Mouse (Mus musculus) lung, embryonic 16.5 days (tissue): ENCODE results near the gene Fastkd5. TPM values are rescaled to one million over a fixed set of nuclear protein-coding genes. Genes with fewer than 3 reads are reported as not detected.
"Not testable (repeated sequence)": the region's sequence is repeated elsewhere in the genome, so short reads cannot be mapped to it uniquely, and the experiment has no call there.

ENCODE experiments used
- ATAC-seq: fragments of 200-750 bp; cut with Nextera tagmentation; 2 replicates; pipeline ENCODE4 v1.8.0; 2017; ENCODE audit warnings: low read depth, mild to moderate bottlenecking, moderate library complexity
- H3K27ac ChIP-seq: fragments of 300-500 bp; sonication (generic); 2 replicates; pipeline ENCODE4 v1.5.1; 2014; ENCODE audit warnings: mild to moderate bottlenecking, control low read depth, low read length
- H3K27me3 ChIP-seq: fragments of 300-500 bp; sonication (generic); 2 replicates; pipeline ENCODE4 v1.6.1; 2014; ENCODE audit warnings: low read depth, low read length, mixed read lengths; ENCODE audit not compliant: control insufficient read depth, insufficient read depth
- H3K36me3 ChIP-seq: fragments of 300-500 bp; sonication (generic); 2 replicates; pipeline ENCODE4 v1.6.1; 2014; ENCODE audit warnings: low read length; ENCODE audit not compliant: control insufficient read depth, insufficient read depth
- H3K4me1 ChIP-seq: fragments of 300-500 bp; sonication (generic); replicated peaks from 2 replicates; pipeline ENCODE4 v1.6.1; 2014; ENCODE audit warnings: low read length, mixed read lengths; ENCODE audit not compliant: control insufficient read depth, insufficient read depth
- H3K4me2 ChIP-seq: fragments of 300-500 bp; sonication (generic); 2 replicates; pipeline ENCODE4 v1.6.1; 2014; ENCODE audit warnings: low read depth, low read length, control low read depth
- H3K4me3 ChIP-seq: fragments of 300-500 bp; sonication (generic); 2 replicates; pipeline ENCODE4 v1.5.1; 2014; ENCODE audit warnings: mild to moderate bottlenecking, low read length, control low read depth
- H3K9ac ChIP-seq: fragments of 300-500 bp; sonication (generic); 2 replicates; pipeline ENCODE4 v1.6.1; 2014; ENCODE audit warnings: low read length, control low read depth
- H3K9me3 ChIP-seq: fragments of 300-500 bp; sonication (generic); 2 replicates; pipeline ENCODE4 v1.6.1; 2016; ENCODE audit warnings: low read length; ENCODE audit not compliant: control insufficient read depth
- WGBS: fragments of 180-500 bp; shearing (Covaris S2); extraction: QIAGEN DNeasy Blood & Tissue Kit; methylation state at CpG from one replicate; pipeline ENCODE4 v1.1.7; 2014; 5-methylcytosine and 5-hydroxymethylcytosine counted together
- polyA plus RNA-seq: library from polyadenylated mRNA; unstranded; fragments of >200 nt; fragmentation: Nextera tagmentation; extraction: Ambion mirVana; gene quantifications from 2 replicates; pipeline ENCODE4 v1.2.1, GENCODE M21; 2015

Gene Fastkd5
- polyA plus RNA-seq, 1 experiment from 2014 or later = 16.6 TPM

GRCm38 (mm10) chr2:130655660-130656339, 26.0 kb upstream of the Fastkd5 start:
- peaks cover 32% of the 10 kb centered on the region for H3K36me3 ChIP-seq
- no peaks in the 10 kb centered on the region for H3K27me3 ChIP-seq
- 85% methylated on average over 6 of the region's 6 CpGs for WGBS
- no peak overlapping the region for H3K27ac ChIP-seq
- no peak overlapping the region for H3K9ac ChIP-seq
- no peaks in the 10 kb centered on the region for H3K4me1 ChIP-seq
- no peaks in the 10 kb centered on the region for H3K9me3 ChIP-seq
- ATAC-seq = no peak
- H3K4me3 ChIP-seq = no peak overlapping the region
- H3K4me2 ChIP-seq = no peak overlapping the region

- Histone ChIP-seq H3K9ac (no peak overlapping the region), H3K9me3 (no peaks in the 10 kb centered on the region), H3K4me1 (no peaks in the 10 kb centered on the region), H3K27ac (no peak overlapping the region), H3K4me2 (no peak overlapping the region), H3K36me3 (peaks cover 25% of the 10 kb centered on the region), H3K4me3 (no peak overlapping the region), H3K27me3 (no peaks in the 10 kb centered on the region)
- no peak for ATAC-seq
- 73% methylated on average over 1 of the region's 1 CpGs for WGBS
Measured at GRCm38 (mm10) chr2:130653760-130654159, 23.9 kb upstream of the Fastkd5 start.

DNA sequence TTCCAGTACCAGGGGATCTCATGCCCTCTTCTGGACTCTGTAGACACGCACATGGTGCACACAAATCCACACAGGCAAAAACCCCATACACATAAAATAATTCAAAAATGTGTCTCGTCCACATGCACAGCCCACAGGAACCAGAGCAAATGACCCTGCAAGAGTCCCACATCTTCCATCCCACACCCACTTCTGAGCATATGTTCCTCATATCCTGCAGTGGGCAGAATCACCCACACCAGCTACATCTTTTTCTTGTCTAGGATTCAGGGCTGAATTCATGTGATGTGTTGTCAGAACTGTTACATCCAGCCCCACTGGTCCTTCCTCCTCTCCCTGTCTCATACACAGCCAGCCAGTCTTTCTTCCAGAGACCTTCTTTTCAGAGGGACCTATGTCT, 23.5 kb upstream of the Fastkd5 start:
- Histone ChIP-seq H3K27ac (no peak overlapping the region), H3K4me1 (no peaks in the 10 kb centered on the region), H3K27me3 (no peaks in the 10 kb centered on the region), H3K9me3 (no peaks in the 10 kb centered on the region), H3K4me2 (no peak overlapping the region), H3K4me3 (no peak overlapping the region), H3K36me3 (peaks cover 23% of the 10 kb centered on the region), H3K9ac (no peak overlapping the region)
- 85% methylated on average over 2 of the region's 2 CpGs for WGBS
- ATAC-seq = no peak

GRCm38 (mm10) chr2:130649028-130649427, 19.2 kb upstream of the Fastkd5 start:
- not testable (repeated sequence) for H3K4me3 ChIP-seq, H3K36me3 ChIP-seq, H3K9me3 ChIP-seq, H3K4me2 ChIP-seq, H3K4me1 ChIP-seq, H3K27me3 ChIP-seq, H3K9ac ChIP-seq, ATAC-seq, H3K27ac ChIP-seq
- WGBS = 73% methylated on average over 6 of the region's 6 CpGs

DNA sequence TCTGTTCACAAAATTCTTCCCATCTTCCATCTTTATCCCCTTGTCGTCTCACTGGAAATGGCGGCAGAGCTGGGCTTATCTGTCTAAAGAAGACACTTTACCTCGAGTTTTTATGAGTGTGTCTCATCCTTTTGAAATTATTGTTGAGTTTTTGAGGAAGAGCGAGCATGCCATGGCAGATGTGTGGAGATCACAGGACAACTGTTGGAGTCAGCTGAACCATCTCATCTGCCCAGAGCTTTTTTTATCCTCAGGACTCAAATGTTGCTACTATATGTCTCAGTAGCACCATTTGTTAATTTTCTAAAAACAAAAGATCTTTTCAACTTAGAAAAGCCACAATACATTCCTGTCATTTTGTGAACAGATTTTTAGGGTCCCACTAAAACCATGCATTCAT, 15.4 kb upstream of the Fastkd5 start:
- Histone ChIP-seq H3K4me1 (peaks cover 2% of the 10 kb centered on the region; the same call in 1 of the 2 replicates), H3K4me3 (no peak overlapping the region), H3K36me3 (no peaks in the 10 kb centered on the region), H3K27me3 (no peaks in the 10 kb centered on the region), H3K9ac (no peak overlapping the region), H3K27ac (no peak overlapping the region), H3K4me2 (no peak overlapping the region), H3K9me3 (no peaks in the 10 kb centered on the region)
- no peak for ATAC-seq
- WGBS = 73% methylated on average over 4 of the region's 4 CpGs

- Histone ChIP-seq H3K4me3 (peak within 1 kb of the TSS; percentile 68), H3K9ac (peak within 1 kb of the TSS; percentile 76), H3K4me1 (peaks cover 2% of the 10 kb centered on the region; the same call in 1 of the 2 replicates), H3K36me3 (no peaks in the 10 kb centered on the region), H3K4me2 (peak within 1 kb of the TSS; percentile 96), H3K27ac (no peak within 1 kb of the TSS), H3K27me3 (no peaks in the 10 kb centered on the region; the same call in 1 of the 2 replicates), H3K9me3 (no peaks in the 10 kb centered on the region)
- peak; percentile 99 for ATAC-seq
- WGBS = 4% methylated on average over 23 of the region's 40 CpGs
Measured at GRCm38 (mm10) chr2:130642684-130643369, 13.0 kb upstream of the Fastkd5 start, which contains the start of gene Lzts3. TSS of gene Lzts3 (minus strand) at chr2:130642803.

GRCm38 (mm10) chr2:130642197-130642660, 12.4 kb upstream of the Fastkd5 start:
- Histone ChIP-seq H3K27me3 (peaks cover 1% of the 10 kb centered on the region; the same call in 1 of the 2 replicates), H3K4me2 (peak overlapping the region; percentile 96), H3K27ac (no peak overlapping the region), H3K9ac (peak overlapping the region; percentile 76), H3K4me1 (peaks cover 2% of the 10 kb centered on the region; the same call in 1 of the 2 replicates), H3K4me3 (peak overlapping the region; percentile 68), H3K36me3 (no peaks in the 10 kb centered on the region), H3K9me3 (no peaks in the 10 kb centered on the region)
- 0% methylated on average over 22 of the region's 27 CpGs for WGBS
- ATAC-seq = peak; percentile 46

- H3K4me2 ChIP-seq = no peak overlapping the region
- no peaks in the 10 kb centered on the region for H3K9me3 ChIP-seq
- ATAC-seq = no peak
- H3K4me1 ChIP-seq = peaks cover 2% of the 10 kb centered on the region; the same call in 1 of the 2 replicates
- H3K4me3 ChIP-seq = no peak overlapping the region
- H3K27ac ChIP-seq = no peak overlapping the region
- H3K36me3 ChIP-seq = no peaks in the 10 kb centered on the region
- H3K27me3 ChIP-seq = peaks cover 9% of the 10 kb centered on the region; the same call in 1 of the 2 replicates
- WGBS = 54% methylated on average over 6 of the region's 6 CpGs
- no peak overlapping the region for H3K9ac ChIP-seq
Measured at GRCm38 (mm10) chr2:130641351-130642025, 11.7 kb upstream of the Fastkd5 start.

GRCm38 (mm10) chr2:130639276-130639675, 9.4 kb upstream of the Fastkd5 start:
- Histone ChIP-seq H3K27me3 (peaks cover 29% of the 10 kb centered on the region), H3K9ac (no peak overlapping the region), H3K9me3 (no peaks in the 10 kb centered on the region), H3K36me3 (no peaks in the 10 kb centered on the region), H3K4me2 (no peak overlapping the region), H3K27ac (no peak overlapping the region), H3K4me1 (peaks cover 15% of the 10 kb centered on the region), H3K4me3 (no peak overlapping the region)
- ATAC-seq = no peak
- 76% methylated on average over 6 of the region's 6 CpGs for WGBS
